In genomic region chr2:166203647-166204046, GRCm38 (mm10) we compare ENCODE assay signal across 28 mouse cellular contexts. TPM values are rescaled to one million over a fixed set of nuclear protein-coding genes. Genes with fewer than 3 reads are reported as not detected.
DNase-seq lines count a peak whose midpoint lies in the region; ATAC-seq lines count a peak whose summit lies in the region.
"Had no signal": no experiment of that assay in that cellular context is flagged by ENCODE, and none has a peak within 500 bp of the region (broad histone marks: within the 10 kb centered on the region; RNA-seq: fewer than 3 reads in every experiment).

No protein-coding gene starts in this region.

- no peak overlapping the region for H3K9ac ChIP-seq in heart, embryonic 16.5 days (ENCODE audit: low read length)
- no peak overlapping the region for H3K9ac ChIP-seq in intestine, embryonic 15.5 days
- H3K9ac ChIP-seq in limb, embryonic 12.5 days (replicated peaks), result no peak overlapping the region
- H3K9ac ChIP-seq: embryonic facial prominence, embryonic 13.5 days; forebrain, embryonic 12.5 days; neural tube, embryonic 13.5 days had no signal

- H3K4me2 ChIP-seq in heart, embryonic 16.5 days (ENCODE audit: low read depth, low read length), result no peak overlapping the region
- H3K4me2 ChIP-seq in intestine, embryonic 15.5 days (replicated peaks), result no peak overlapping the region
- no peak overlapping the region for H3K4me2 ChIP-seq in limb, embryonic 12.5 days
- H3K4me2 ChIP-seq: embryonic facial prominence, embryonic 13.5 days; forebrain, embryonic 12.5 days; neural tube, embryonic 13.5 days had no signal

- peaks cover 24% of the 10 kb centered on the region for H3K4me1 ChIP-seq in heart, embryonic 16.5 days (ENCODE audit: control insufficient read depth, insufficient read depth, low read length)
- no peaks in the 10 kb centered on the region; the same call in 1 of the 2 replicates for H3K4me1 ChIP-seq in intestine, embryonic 15.5 days (replicated peaks)
- H3K4me1 ChIP-seq in limb, embryonic 12.5 days (replicated peaks), result peaks cover 40% of the 10 kb centered on the region

- WGBS in heart, embryonic 16.5 days, result 41% methylated on average over 9 of the region's 12 CpGs
- 65% methylated on average over 12 of the region's 12 CpGs for WGBS in intestine, embryonic 15.5 days
- 89% methylated on average over 10 of the region's 12 CpGs for WGBS in limb, embryonic 12.5 days

- H3K9me3 ChIP-seq in heart, embryonic 16.5 days (replicated peaks; ENCODE audit: control insufficient read depth, low read length), result no peaks in the 10 kb centered on the region
- H3K9me3 ChIP-seq in intestine, embryonic 15.5 days, result no peaks in the 10 kb centered on the region
- H3K9me3 ChIP-seq in limb, embryonic 12.5 days, result no peaks in the 10 kb centered on the region
- H3K9me3 ChIP-seq: embryonic facial prominence, embryonic 13.5 days; forebrain, embryonic 12.5 days; midbrain, embryonic 10.5 days; neural tube, embryonic 13.5 days had no signal

- no peak overlapping the region for H3K4me3 ChIP-seq in heart, embryonic 16.5 days (ENCODE audit: low read length)
- no peak overlapping the region for H3K4me3 ChIP-seq in intestine, embryonic 15.5 days (replicated peaks)
- H3K4me3 ChIP-seq in limb, embryonic 12.5 days (replicated peaks), result no peak overlapping the region
- H3K4me3 ChIP-seq: embryonic facial prominence, embryonic 13.5 days; erythroblast, embryonic 14.5 days; forebrain, embryonic 12.5 days; left cerebral cortex, adult 2 months; midbrain, embryonic 10.5 days; myocyte; neural tube, embryonic 13.5 days had no signal

- no peak for DNase-seq in heart, adult 8-10 months (ENCODE audit: low spot score)
- no peak for DNase-seq in spleen, postnatal 10 days (ENCODE audit: low spot score in 2 of 2)
- DNase-seq in right cerebral cortex, postnatal 4 days, result no peak
- no peak for DNase-seq in left cerebral cortex, adult 11 months (ENCODE audit: low spot score)
- DNase-seq: adrenal gland, adult 2 months; cerebellum, adult 18-20 months; cerebellum, postnatal 25 days; gastrocnemius, postnatal 36 days; kidney, adult 18-20 months; kidney, postnatal 4 days; layer of hippocampus, adult 9-11 months; left cerebral cortex, postnatal 4 days; retina, postnatal 1 day; thymus, postnatal 14 days had no signal

- peak; percentile 65 for ATAC-seq in heart, embryonic 16.5 days (replicated peaks; ENCODE audit: extremely low read depth, insufficient read depth, low FRiP score)
- ATAC-seq in intestine, embryonic 15.5 days, result peak; percentile 91
- ATAC-seq in limb, embryonic 12.5 days (ENCODE audit: insufficient number of reproducible peaks, insufficient read depth, low FRiP score, low TSS enrichment, low read depth), result no peak
- ATAC-seq: hindbrain, embryonic 16.5 days; lung, postnatal 0 days; midbrain, embryonic 16.5 days had no signal

- no peaks in the 10 kb centered on the region for H3K36me3 ChIP-seq in heart, embryonic 16.5 days (ENCODE audit: control insufficient read depth, insufficient read depth)
- no peaks in the 10 kb centered on the region for H3K36me3 ChIP-seq in intestine, embryonic 15.5 days
- H3K36me3 ChIP-seq in limb, embryonic 12.5 days, result no peaks in the 10 kb centered on the region
- H3K36me3 ChIP-seq: embryonic facial prominence, embryonic 13.5 days; forebrain, embryonic 12.5 days; midbrain, embryonic 10.5 days; neural tube, embryonic 13.5 days had no signal

- peak overlapping the region; percentile 85 for H3K27ac ChIP-seq in heart, embryonic 16.5 days (ENCODE audit: low read length)
- H3K27ac ChIP-seq in intestine, embryonic 15.5 days, result peak overlapping the region; percentile 54
- 0 out of 2 replicates have a peak overlapping the region, but pooled peaks have one; percentile 20 for H3K27ac ChIP-seq in limb, embryonic 12.5 days
- H3K27ac ChIP-seq: embryonic facial prominence, embryonic 13.5 days; forebrain, embryonic 12.5 days; left cerebral cortex, adult 2 months; midbrain, embryonic 10.5 days; neural tube, embryonic 13.5 days had no signal

- no peaks in the 10 kb centered on the region for H3K27me3 ChIP-seq in heart, embryonic 16.5 days (ENCODE audit: control insufficient read depth, insufficient read depth, low read length)
- no peaks in the 10 kb centered on the region for H3K27me3 ChIP-seq in intestine, embryonic 15.5 days (replicated peaks)
- H3K27me3 ChIP-seq in limb, embryonic 12.5 days, result no peaks in the 10 kb centered on the region
- H3K27me3 ChIP-seq: embryonic facial prominence, embryonic 13.5 days had no signal

RNA-seq across cellular contexts. Expression of gene Sulf2, which starts 48.2 kb away (rescaled TPM):
- polyA plus RNA-seq in heart, embryonic 16.5 days (2015; fragmentation: Nextera tagmentation; extraction: Ambion mirVana), result 61.8 and 73.3 TPM in 2 replicates
- total RNA-seq in heart, adult 8-10 months (2022), result 10 to 100 TPM; 35.9 to 47.8 (median 41.1) TPM
- 100 and 106 TPM in 2 replicates for polyA plus RNA-seq in intestine, embryonic 15.5 days (2015; fragmentation: Nextera tagmentation; extraction: Ambion mirVana)
- 176 and 187 TPM in 2 replicates for polyA plus RNA-seq in limb, embryonic 12.5 days (2016; fragmentation: Nextera tagmentation; extraction: Ambion mirVana)
- total RNA-seq: MEL had no signal

Comparison
In these comparisons a context has a peak if more than half of its experiments do, and no peak if none do; other contexts are left out.
1. H3K27ac ChIP-seq: peak in every context shown above with its lines; median percentile 85 in heart, embryonic 16.5 days; 54 in intestine, embryonic 15.5 days; 20 in limb, embryonic 12.5 days.